Mouse (Mus musculus) embryonic facial prominence, embryonic 14.5 days (tissue): ENCODE data around the gene Ugt1a1. TPM values are rescaled to one million over a fixed set of nuclear protein-coding genes. Genes with fewer than 3 reads are reported as not detected.

Experiments used
- polyA plus RNA-seq: library from polyadenylated mRNA; unstranded; fragments of >200 nt; fragmentation: Nextera tagmentation; extraction: Ambion mirVana; gene quantifications from 2 replicates; pipeline ENCODE4 v1.2.1, GENCODE M21; 2014

The Ugt1a1 gene
- polyA plus RNA-seq, 1 experiment from 2014 or later, result 0.93 TPM

Other genes starting within 250 kb of the Ugt1a1 start
- 31.2 and 36.4 TPM in 2 replicates for gene Usp40, start 203.4 kb upstream of the Ugt1a1 start, polyA plus RNA-seq
- gene Ugt1a10, start 156.6 kb upstream of the Ugt1a1 start, polyA plus RNA-seq, result not detected in 2 replicates
- not detected in 2 replicates for gene Ugt1a9, start 141.2 kb upstream of the Ugt1a1 start, polyA plus RNA-seq
- not detected in 2 replicates for gene Ugt1a8, start 124.1 kb upstream of the Ugt1a1 start, polyA plus RNA-seq
- 2.4 and 3.9 TPM in 2 replicates for gene Ugt1a7c, start 116.9 kb upstream of the Ugt1a1 start, polyA plus RNA-seq
- gene Ugt1a6b, start 108.7 kb upstream of the Ugt1a1 start, polyA plus RNA-seq, result 0.54 and 2.0 TPM in 2 replicates
- gene Ugt1a6a, start 77.2 kb upstream of the Ugt1a1 start, polyA plus RNA-seq, result 8.5 and 10.6 TPM in 2 replicates
- not detected in 2 replicates for gene Ugt1a5, start 45.9 kb upstream of the Ugt1a1 start, polyA plus RNA-seq
- 0.22 TPM in 1 of 2 replicates, not detected in the other for gene Ugt1a2, start 11.4 kb upstream of the Ugt1a1 start, polyA plus RNA-seq
- 8.7 and 11.9 TPM in 2 replicates for gene Dnajb3, start 6.2 kb upstream of the Ugt1a1 start, polyA plus RNA-seq
- 1.7 and 2.2 TPM in 2 replicates for gene Mroh2a, start 15.0 kb downstream of the Ugt1a1 start, polyA plus RNA-seq
- 110 and 137 TPM in 2 replicates for gene Hjurp, start 65.7 kb downstream of the Ugt1a1 start, polyA plus RNA-seq
- 0.07 TPM in 1 of 2 replicates, not detected in the other for gene Trpm8, start 65.7 kb downstream of the Ugt1a1 start, polyA plus RNA-seq
- 0.18 TPM in 1 of 2 replicates, not detected in the other for gene Spp2, start 195.0 kb downstream of the Ugt1a1 start, polyA plus RNA-seq